Mouse (Mus musculus) heart, postnatal 0 days (tissue): ENCODE measurements around the gene Aoc1.

Source experiments
- CTCF ChIP-seq: IDR thresholded peaks from 2 replicates; pipeline ENCODE4 v1.5.1; 2016; ENCODE audit warnings: antibody characterized with exemption, control low read depth, low read depth
- EP300 ChIP-seq: IDR thresholded peaks from 2 replicates; pipeline ENCODE4 v1.6.1; 2016; ENCODE audit warnings: antibody characterized with exemption, low read depth

- TF ChIP-seq CTCF (no peak), EP300 (no peak)
Measured at GRCm38 (mm10) chr6:48837516-48837915, 35.2 kb upstream of the Aoc1 start.
